Mouse (Mus musculus): ENCODE results near the gene Cep152.

- TF ChIP-seq CTCF (IDR thresholded peaks at IDR 0.05; ENCODE audit: low read depth): no peak
- no peak for TF ChIP-seq EP300 (IDR thresholded peaks at IDR 0.05; ENCODE audit: low read depth)
Observed at GRCm38 (mm10) chr2:125577670-125578069, 47.2 kb downstream of the Cep152 start.

All from heart, postnatal 0 days (tissue).